Mouse (Mus musculus) midbrain, postnatal 0 days (tissue): ENCODE measurements around the gene Nras. TPM values are rescaled to one million over a fixed set of nuclear protein-coding genes. Genes with fewer than 3 reads are reported as not detected.

Source experiments
- ATAC-seq: fragments of 200-750 bp; cut with Nextera tagmentation; 2 replicates; pipeline ENCODE4 v1.8.0; 2017; ENCODE audit warnings: moderate number of reproducible peaks, mild to moderate bottlenecking, moderate TSS enrichment, moderate library complexity; ENCODE audit not compliant: low FRiP score
- DNase-seq: peaks from one replicate; pipeline ENCODE4 v3.0.0-alpha.2; 2015; ENCODE audit warnings: low spot score
- H3K27ac ChIP-seq: fragments of 300-500 bp; sonication (generic); 2 replicates; pipeline ENCODE4 v1.5.1; 2014; ENCODE audit warnings: low read depth, mild to moderate bottlenecking, low read length, mixed read lengths
- H3K27me3 ChIP-seq: fragments of 300-500 bp; sonication (generic); 2 replicates; pipeline ENCODE4 v1.6.1; 2014; ENCODE audit warnings: low read length, control low read depth, mixed read lengths; ENCODE audit not compliant: insufficient read depth
- H3K36me3 ChIP-seq: fragments of 300-500 bp; sonication (generic); 2 replicates; pipeline ENCODE4 v1.6.1; 2014; ENCODE audit warnings: low read length, control low read depth, mixed read lengths; ENCODE audit not compliant: insufficient read depth
- H3K4me1 ChIP-seq: fragments of 300-500 bp; sonication (generic); 2 replicates; pipeline ENCODE4 v1.6.1; 2014; ENCODE audit warnings: mild to moderate bottlenecking, control low read depth, antibody characterized with exemption, low read length, mixed read lengths; ENCODE audit not compliant: insufficient read depth
- H3K4me2 ChIP-seq: fragments of 300-500 bp; sonication (generic); 2 replicates; pipeline ENCODE4 v1.6.1; 2014; ENCODE audit warnings: low read depth, mild to moderate bottlenecking, low read length, mixed read lengths; ENCODE audit not compliant: poor library complexity, severe bottlenecking
- H3K4me3 ChIP-seq: fragments of 300-500 bp; sonication (generic); 2 replicates; pipeline ENCODE4 v1.5.1; 2014; ENCODE audit warnings: low read depth, mild to moderate bottlenecking, low read length, moderate library complexity
- H3K9ac ChIP-seq: fragments of 300-500 bp; sonication (generic); replicated peaks from 2 replicates; pipeline ENCODE4 v1.6.1; 2014; ENCODE audit warnings: mild to moderate bottlenecking, low read length, moderate library complexity, mixed read lengths; ENCODE audit not compliant: poor library complexity, severe bottlenecking
- H3K9me3 ChIP-seq: fragments of 300-500 bp; sonication (generic); 2 replicates; pipeline ENCODE4 v1.6.1; 2016; ENCODE audit warnings: low read length, control low read depth
- CTCF ChIP-seq: IDR thresholded peaks from 2 replicates; pipeline ENCODE4 v1.5.1; 2016; ENCODE audit warnings: antibody characterized with exemption, mild to moderate bottlenecking
- WGBS: fragments of 180-500 bp; shearing (Covaris S2); extraction: QIAGEN DNeasy Blood & Tissue Kit; methylation state at CpG from one replicate; pipeline ENCODE4 v1.1.7; 2014; 5-methylcytosine and 5-hydroxymethylcytosine counted together
- polyA plus RNA-seq: library from polyadenylated mRNA; unstranded; fragments of >200 nt; fragmentation: Nextera tagmentation; extraction: Ambion mirVana; gene quantifications from 2 replicates; pipeline ENCODE4 v1.2.1, GENCODE M21; 2015
- total RNA-seq: library from RNA; depleted of rRNA; stranded (reverse); fragments of >200 nt; gene quantifications from 2 replicates; pipeline ENCODE4 v1.2.3, GENCODE M21; 2014

Nras gene
- total and polyA plus RNA-seq, 2 experiments from 2014 or later: 51.3 to 67.9 TPM

DNA sequence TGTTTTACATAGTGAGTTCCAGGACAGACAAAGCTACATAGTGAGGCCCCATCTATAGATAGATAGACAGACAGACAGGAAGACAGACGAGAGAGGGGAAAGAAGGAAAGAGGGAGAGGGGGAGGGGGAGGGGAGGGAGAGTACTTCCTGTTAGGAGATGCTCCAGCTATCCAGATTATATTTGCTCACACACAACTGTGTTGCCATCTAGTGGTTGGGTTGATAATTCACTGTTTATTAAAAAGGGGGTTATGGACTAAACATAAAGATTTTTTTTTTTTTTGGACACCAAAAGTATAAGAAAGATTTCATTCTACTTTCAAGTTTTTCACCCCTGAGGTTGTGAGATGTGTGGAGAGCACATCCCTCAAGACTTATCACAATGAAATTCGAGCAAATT is 42.6 kb downstream of the Nras start:
- H3K36me3 ChIP-seq: no peaks in the 10 kb centered on the region
- no peaks in the 10 kb centered on the region for H3K9me3 ChIP-seq
- ATAC-seq (no peak), DNase-seq (no peak)
- no peak overlapping the region for H3K27ac ChIP-seq
- no peak overlapping the region for H3K9ac ChIP-seq
- no peaks in the 10 kb centered on the region for H3K4me1 ChIP-seq
- H3K27me3 ChIP-seq: peaks cover 6% of the 10 kb centered on the region; the same call in 1 of the 2 replicates
- no peak overlapping the region for H3K4me2 ChIP-seq
- WGBS: 68% methylated on average over 2 of the region's 2 CpGs
- no peak overlapping the region for H3K4me3 ChIP-seq
- no peak for TF ChIP-seq CTCF

DNA sequence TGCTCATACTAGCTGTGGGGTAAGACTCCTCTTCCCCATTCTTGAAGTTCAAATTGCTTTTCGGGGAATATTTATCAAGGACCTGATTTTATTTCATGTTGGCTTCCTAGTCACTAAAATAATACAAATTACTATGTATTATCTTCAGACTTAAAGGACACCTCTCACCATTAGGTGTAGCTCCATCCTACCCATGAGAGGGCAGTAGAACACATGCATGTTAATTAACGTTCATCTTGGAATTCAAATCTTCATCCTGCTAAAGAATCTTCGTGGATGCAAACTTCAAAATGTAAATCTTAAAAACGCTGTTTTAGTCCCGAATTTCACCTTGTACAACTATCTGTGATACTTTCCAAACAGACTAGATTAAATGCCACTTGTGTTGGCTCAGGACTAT is 43.1 kb downstream of the Nras start:
- TF ChIP-seq CTCF: peak; percentile 54
- H3K4me2 ChIP-seq: no peak overlapping the region
- no peaks in the 10 kb centered on the region for H3K4me1 ChIP-seq
- no peaks in the 10 kb centered on the region for H3K36me3 ChIP-seq
- no peak overlapping the region for H3K27ac ChIP-seq
- no peak overlapping the region for H3K4me3 ChIP-seq
- DNase-seq: no peak
- ATAC-seq: no peak
- H3K9ac ChIP-seq: no peak overlapping the region
- no peaks in the 10 kb centered on the region for H3K9me3 ChIP-seq
- WGBS: 63% methylated on average over 5 of the region's 5 CpGs
- peaks cover 6% of the 10 kb centered on the region; the same call in 1 of the 2 replicates for H3K27me3 ChIP-seq

DNA sequence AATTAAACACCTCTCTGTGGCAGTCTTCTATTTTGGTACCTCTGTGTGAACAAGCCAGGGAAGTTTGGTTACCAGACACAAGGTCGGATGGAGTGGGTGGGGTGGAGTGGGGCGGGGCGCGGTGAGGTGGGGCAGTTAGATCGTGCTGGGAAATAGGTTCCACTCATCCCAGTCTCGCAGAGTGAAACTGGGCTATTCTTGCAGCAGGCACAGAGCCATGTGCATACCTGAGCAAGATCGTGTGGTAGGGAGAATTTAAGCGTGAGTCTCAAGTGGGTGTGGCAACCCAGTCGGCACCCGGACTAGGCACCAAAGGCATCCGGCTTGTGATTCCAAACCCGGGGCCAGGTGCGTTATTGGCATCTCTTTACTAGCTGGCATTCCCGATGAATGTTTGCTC is 43.8 kb downstream of the Nras start:
- Histone ChIP-seq H3K4me3 (peak overlapping the region; percentile 64), H3K9ac (peak overlapping the region; percentile 64), H3K4me2 (peak overlapping the region; percentile 96), H3K27me3 (peaks cover 6% of the 10 kb centered on the region; the same call in 1 of the 2 replicates), H3K27ac (no peak overlapping the region), H3K4me1 (no peaks in the 10 kb centered on the region), H3K36me3 (no peaks in the 10 kb centered on the region), H3K9me3 (no peaks in the 10 kb centered on the region)
- DNase-seq (no peak), ATAC-seq (peak; percentile 29; the same call in 1 of the 2 replicates)
- TF ChIP-seq CTCF: no peak
- 2% methylated on average over 14 of the region's 14 CpGs for WGBS

DNA sequence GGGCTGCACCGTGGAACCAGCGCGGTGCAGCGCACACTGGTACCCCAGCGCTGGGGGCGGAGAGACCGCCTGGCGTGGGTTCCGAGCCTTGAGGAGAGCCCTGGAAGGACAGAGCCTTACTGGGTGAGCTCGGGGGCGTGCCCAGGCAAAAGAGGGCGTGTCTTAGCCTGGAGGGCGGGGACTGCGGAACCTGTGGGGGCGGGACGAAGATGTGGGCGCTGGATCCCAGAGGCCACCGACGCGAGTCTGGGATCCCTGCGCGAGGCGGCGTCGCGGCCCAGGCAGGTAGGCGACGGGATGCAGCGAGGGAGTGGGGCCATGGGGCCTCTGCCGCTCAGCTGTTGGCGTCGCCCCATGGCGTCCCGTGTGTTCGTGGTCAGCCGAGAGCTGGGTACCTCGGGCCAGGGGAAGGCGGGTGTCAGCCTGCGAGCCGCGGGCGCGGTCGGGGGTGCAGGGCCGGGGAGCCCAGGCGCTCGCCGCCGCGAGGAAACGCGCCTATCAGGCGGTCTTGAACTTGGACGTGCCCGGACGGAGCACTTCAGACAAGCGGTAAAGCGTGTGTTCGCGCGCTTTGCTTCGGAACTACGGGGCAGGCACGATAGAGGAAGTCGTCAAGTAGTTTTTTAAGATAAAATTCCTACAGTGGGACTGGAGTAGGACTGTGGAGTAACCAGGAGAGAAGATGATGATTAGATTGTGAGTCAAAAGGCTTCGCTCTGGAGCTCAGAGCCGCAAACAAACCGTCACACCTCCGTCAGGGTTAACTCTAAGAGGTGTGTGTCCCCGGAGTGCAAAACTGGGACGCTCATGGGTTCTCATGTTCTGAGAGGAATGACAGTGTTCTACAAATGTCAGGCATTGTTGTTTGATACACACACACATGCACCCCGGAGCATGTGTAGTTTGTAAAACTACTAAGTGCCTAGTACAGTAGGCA is 44.6 kb downstream of the Nras start, which contains the start of gene Dennd2c:
Gene Dennd2c (plus strand): TSS at position 151 of the 937 bp plus-strand sequence.
- TF ChIP-seq CTCF: no peak
- peak within 1 kb of the TSS; percentile 96 for H3K4me2 ChIP-seq
- ATAC-seq (peak; percentile 90), DNase-seq (peak; percentile 70)
- peak within 1 kb of the TSS; percentile 64 for H3K9ac ChIP-seq
- H3K27me3 ChIP-seq: peaks cover 6% of the 10 kb centered on the region; the same call in 1 of the 2 replicates
- H3K4me1 ChIP-seq: no peaks in the 10 kb centered on the region
- no peaks in the 10 kb centered on the region for H3K9me3 ChIP-seq
- peak within 1 kb of the TSS; percentile 64 for H3K4me3 ChIP-seq
- WGBS: 1% methylated on average over 67 of the region's 72 CpGs
- no peak within 1 kb of the TSS for H3K27ac ChIP-seq
- no peaks in the 10 kb centered on the region for H3K36me3 ChIP-seq

DNA sequence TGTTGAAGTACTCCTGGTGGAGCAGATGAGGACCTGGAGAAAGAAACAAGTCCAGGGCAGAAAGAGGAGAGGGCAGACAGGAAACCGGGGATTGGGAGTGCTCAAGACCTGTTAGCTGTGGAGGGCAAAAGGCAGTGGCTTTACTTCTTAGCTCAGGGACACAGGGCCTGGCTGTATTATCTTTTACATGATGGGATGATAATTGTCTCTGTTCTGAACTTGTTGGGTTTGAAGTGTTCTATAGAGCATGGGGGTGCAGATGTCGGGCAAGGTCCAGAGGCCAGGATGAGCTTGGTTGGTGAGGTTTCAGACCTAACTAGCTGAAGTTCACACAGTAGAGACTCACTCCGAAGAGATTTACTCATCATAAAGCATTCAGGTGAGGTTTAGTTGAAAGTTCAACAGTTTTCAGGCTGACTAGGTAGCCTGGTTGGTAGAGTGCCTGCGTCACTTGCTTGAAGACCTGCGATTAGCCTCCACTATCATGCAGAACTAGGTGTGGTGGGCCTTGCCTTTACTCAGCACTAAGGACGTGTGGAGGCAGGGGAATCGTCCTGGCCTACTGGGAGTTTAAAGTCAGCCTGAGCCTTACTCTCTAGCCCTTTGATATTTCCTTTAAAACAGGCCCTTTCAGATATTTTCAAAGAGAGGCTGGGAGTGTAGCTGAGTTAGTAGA is 49.6 kb downstream of the Nras start:
- no peak for TF ChIP-seq CTCF
- Histone ChIP-seq H3K4me1 (no peaks in the 10 kb centered on the region), H3K4me3 (no peak overlapping the region), H3K9me3 (no peaks in the 10 kb centered on the region), H3K36me3 (no peaks in the 10 kb centered on the region), H3K27ac (no peak overlapping the region), H3K4me2 (no peak overlapping the region), H3K27me3 (peaks cover 3% of the 10 kb centered on the region; the same call in 1 of the 2 replicates), H3K9ac (no peak overlapping the region)
- 90% methylated on average over 7 of the region's 7 CpGs for WGBS
- DNase-seq (no peak), ATAC-seq (no peak)
